Mouse (Mus musculus): ENCODE measurements around the gene Gtpbp1. TPM values are rescaled to one million over a fixed set of nuclear protein-coding genes. Genes with fewer than 3 reads are reported as not detected.
A peak's percentile ranks its signal among the peaks of the same experiment; 100 is the strongest.

The Gtpbp1 gene
- polyA plus RNA-seq, 1 experiment = 52.7 TPM

GRCm38 (mm10) chr15:79749162-79749561 is 58.5 kb downstream of the Gtpbp1 start:
- H3ac ChIP-seq (ENCODE audit: control insufficient read depth, insufficient read length) = no peak overlapping the region
- no peak for TF ChIP-seq REST (IDR thresholded peaks at IDR 0.05; ENCODE audit: insufficient read depth, insufficient read length)
- TF ChIP-seq TCF12 (IDR thresholded peaks at IDR 0.05; ENCODE audit: insufficient read depth, poor library complexity, severe bottlenecking) = no peak
- no peak for TF ChIP-seq MAX (IDR thresholded peaks at IDR 0.05; ENCODE audit: low read depth)

GRCm38 (mm10) chr15:79750266-79750665 is 59.6 kb downstream of the Gtpbp1 start:
- Histone ChIP-seq H3K4me2 (ENCODE audit: low read depth) (no peak overlapping the region), H3K36me3 (ENCODE audit: control insufficient read depth, insufficient read depth) (no peaks in the 10 kb centered on the region), H3K4me3 (no peak overlapping the region), H3K27me3 (ENCODE audit: control insufficient read depth, insufficient read depth, insufficient read length) (no peaks in the 10 kb centered on the region), H3K79me2 (ENCODE audit: control insufficient read depth, insufficient read depth) (no peaks in the 10 kb centered on the region), H3ac (ENCODE audit: control insufficient read depth, insufficient read length) (no peak overlapping the region)
- TF ChIP-seq POLR2AphosphoS2 (IDR thresholded peaks at IDR 0.05; ENCODE audit: insufficient read length, low read depth) (peak; percentile 16), SRF (IDR thresholded peaks at IDR 0.05; ENCODE audit: control insufficient read depth, insufficient read length, low read depth) (no peak)

More at GRCm38 (mm10) chr15:79749162-79749561, 58.5 kb downstream of the Gtpbp1 start:
- Histone ChIP-seq H3K4me3 (no peak overlapping the region), H3K79me2 (ENCODE audit: control insufficient read depth, insufficient read depth) (no peaks in the 10 kb centered on the region), H3K4me2 (ENCODE audit: low read depth) (no peak overlapping the region), H3K27me3 (ENCODE audit: control insufficient read depth, insufficient read depth, insufficient read length) (no peaks in the 10 kb centered on the region), H3K36me3 (ENCODE audit: control insufficient read depth, insufficient read depth) (no peaks in the 10 kb centered on the region)

GRCm38 (mm10) chr15:79751772-79752171 is 61.1 kb downstream of the Gtpbp1 start:
- H3ac ChIP-seq (ENCODE audit: control insufficient read depth, insufficient read length) = no peak overlapping the region
- H3K4me3 ChIP-seq = no peak overlapping the region
- H3K4me2 ChIP-seq (ENCODE audit: low read depth) = no peak overlapping the region
- TF ChIP-seq CEBPB (IDR thresholded peaks at IDR 0.05; ENCODE audit: insufficient read depth, poor library complexity, severe bottlenecking) = no peak
- no peak for TF ChIP-seq MYOD1 (IDR thresholded peaks at IDR 0.05; ENCODE audit: control insufficient read depth in 1 of 3, insufficient read length in 2 of 3, low read depth in 2 of 3)
- TF ChIP-seq MAX (IDR thresholded peaks at IDR 0.05; ENCODE audit: low read depth) = no peak
- no peak for TF ChIP-seq POLR2A (IDR thresholded peaks at IDR 0.05; ENCODE audit: insufficient read length, low read depth)
- no peak for TF ChIP-seq TCF12 (IDR thresholded peaks at IDR 0.05; ENCODE audit: insufficient read depth, poor library complexity, severe bottlenecking)
- no peak for TF ChIP-seq E2F4 (IDR thresholded peaks at IDR 0.05; ENCODE audit: insufficient read depth)
- TF ChIP-seq SRF (IDR thresholded peaks at IDR 0.05; ENCODE audit: control insufficient read depth, insufficient read length, low read depth) = no peak
- TF ChIP-seq REST (IDR thresholded peaks at IDR 0.05; ENCODE audit: insufficient read depth, insufficient read length) = no peak
- no peaks in the 10 kb centered on the region for H3K27me3 ChIP-seq (ENCODE audit: control insufficient read depth, insufficient read depth, insufficient read length)
- no peaks in the 10 kb centered on the region for H3K36me3 ChIP-seq (ENCODE audit: control insufficient read depth, insufficient read depth)
- H3K79me2 ChIP-seq (ENCODE audit: control insufficient read depth, insufficient read depth) = no peaks in the 10 kb centered on the region

- Histone ChIP-seq H3K79me2 (ENCODE audit: control insufficient read depth, insufficient read depth) (no peaks in the 10 kb centered on the region), H3K36me3 (ENCODE audit: control insufficient read depth, insufficient read depth) (no peaks in the 10 kb centered on the region), H3ac (ENCODE audit: control insufficient read depth, insufficient read length) (no peak overlapping the region), H3K4me2 (ENCODE audit: low read depth) (no peak overlapping the region), H3K4me3 (no peak overlapping the region), H3K27me3 (ENCODE audit: control insufficient read depth, insufficient read depth, insufficient read length) (no peaks in the 10 kb centered on the region)
- no peak for TF ChIP-seq MYOD1 (IDR thresholded peaks at IDR 0.05; ENCODE audit: control insufficient read depth in 1 of 3, insufficient read length in 2 of 3, low read depth in 2 of 3)
- peak; percentile 49 for TF ChIP-seq POLR2AphosphoS2 (IDR thresholded peaks at IDR 0.05; ENCODE audit: insufficient read length, low read depth)
Observed at GRCm38 (mm10) chr15:79752742-79753419, 62.2 kb downstream of the Gtpbp1 start.

GRCm38 (mm10) chr15:79753420-79753752 is 62.7 kb downstream of the Gtpbp1 start:
- Histone ChIP-seq H3K4me2 (ENCODE audit: low read depth) (no peak overlapping the region), H3K36me3 (ENCODE audit: control insufficient read depth, insufficient read depth) (no peaks in the 10 kb centered on the region), H3K79me2 (ENCODE audit: control insufficient read depth, insufficient read depth) (no peaks in the 10 kb centered on the region), H3K27me3 (ENCODE audit: control insufficient read depth, insufficient read depth, insufficient read length) (no peaks in the 10 kb centered on the region), H3K4me3 (no peak overlapping the region), H3ac (ENCODE audit: control insufficient read depth, insufficient read length) (no peak overlapping the region)
- TF ChIP-seq TCF3 (IDR thresholded peaks at IDR 0.05; ENCODE audit: insufficient read length, low read depth) (no peak), USF1 (IDR thresholded peaks at IDR 0.05; ENCODE audit: low read depth) (no peak)

- Histone ChIP-seq H3K79me2 (ENCODE audit: control insufficient read depth, insufficient read depth) (no peaks in the 10 kb centered on the region), H3K27me3 (ENCODE audit: control insufficient read depth, insufficient read depth, insufficient read length) (no peaks in the 10 kb centered on the region), H3ac (ENCODE audit: control insufficient read depth, insufficient read length) (no peak overlapping the region), H3K4me2 (ENCODE audit: low read depth) (no peak overlapping the region), H3K36me3 (ENCODE audit: control insufficient read depth, insufficient read depth) (no peaks in the 10 kb centered on the region), H3K4me3 (no peak overlapping the region)
- TF ChIP-seq TCF12 (IDR thresholded peaks at IDR 0.05; ENCODE audit: insufficient read depth, poor library complexity, severe bottlenecking) (no peak), REST (IDR thresholded peaks at IDR 0.05; ENCODE audit: insufficient read depth, insufficient read length) (no peak), POLR2AphosphoS2 (IDR thresholded peaks at IDR 0.05; ENCODE audit: insufficient read length, low read depth) (no peak), E2F4 (IDR thresholded peaks at IDR 0.05; ENCODE audit: insufficient read depth) (no peak), TCF3 (IDR thresholded peaks at IDR 0.05; ENCODE audit: insufficient read length, low read depth) (no peak), POLR2A (IDR thresholded peaks at IDR 0.05; ENCODE audit: insufficient read length, low read depth) (no peak), MYOG (IDR thresholded peaks at IDR 0.05; ENCODE audit: control insufficient read depth in 1 of 3, insufficient read depth in 1 of 3, insufficient read length in 2 of 3, low read depth in 2 of 3) (no peak), USF1 (IDR thresholded peaks at IDR 0.05; ENCODE audit: low read depth) (no peak), CEBPB (IDR thresholded peaks at IDR 0.05; ENCODE audit: insufficient read depth, poor library complexity, severe bottlenecking) (no peak)
Observed at GRCm38 (mm10) chr15:79753873-79754272, 63.2 kb downstream of the Gtpbp1 start.
